Mouse (Mus musculus): Measurements from ENCODE around the gene Akap1.

Gene Akap1

DNA sequence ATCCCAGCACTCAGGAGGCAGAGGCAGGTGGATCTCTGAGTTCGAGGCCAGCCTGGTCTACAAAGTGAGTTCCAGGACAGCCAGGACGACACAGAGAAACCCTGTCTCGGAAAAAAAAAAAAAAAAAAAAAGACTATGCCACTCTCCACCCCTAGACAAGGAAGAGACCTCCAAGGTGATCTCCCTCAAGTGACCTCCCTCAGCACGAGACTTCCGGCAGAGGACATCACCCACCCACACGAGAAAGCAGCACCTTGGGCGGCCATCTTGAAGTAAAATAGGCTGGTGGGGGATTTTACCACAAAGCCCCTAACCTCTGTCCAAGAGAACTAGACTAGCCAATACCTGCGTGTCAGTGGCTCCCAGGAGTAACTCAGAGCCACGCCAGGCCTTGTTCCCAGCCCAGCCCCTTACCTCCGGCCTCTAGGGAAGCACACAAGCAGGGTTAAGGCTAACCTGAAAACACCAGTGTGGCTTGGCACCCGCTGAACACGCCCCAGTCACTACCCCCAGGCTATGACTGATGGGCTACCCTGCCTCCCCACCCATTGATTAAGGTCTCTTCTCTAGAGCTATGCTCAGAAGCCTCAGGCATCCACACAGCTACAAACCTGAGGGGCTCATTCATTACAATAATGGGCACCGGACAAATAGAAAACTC, 21.9 kb downstream of the Akap1 start:
- no peak for DNase-seq (ENCODE audit: low read depth, low spot score)

DNA sequence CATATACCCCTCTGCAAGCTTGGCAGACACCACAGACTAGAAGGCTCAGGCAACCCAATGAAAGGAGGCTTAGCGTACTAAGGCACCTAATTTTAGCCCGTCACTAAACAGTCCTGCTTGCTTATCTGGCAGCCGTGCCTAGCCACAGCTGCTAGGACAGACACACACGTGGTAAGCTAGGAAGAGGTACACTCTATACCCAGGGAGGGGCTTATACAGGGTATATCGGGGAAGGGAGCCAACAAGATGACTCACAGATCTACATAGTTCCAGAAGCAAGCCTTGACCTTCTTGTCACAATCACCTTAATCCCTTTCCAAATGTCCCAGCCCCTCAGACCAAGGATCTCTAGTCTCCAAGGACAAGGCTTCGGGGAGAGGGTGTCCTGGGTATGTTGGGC, 23.0 kb downstream of the Akap1 start:
- DNase-seq (ENCODE audit: low read depth, low spot score), result no peak

DNA sequence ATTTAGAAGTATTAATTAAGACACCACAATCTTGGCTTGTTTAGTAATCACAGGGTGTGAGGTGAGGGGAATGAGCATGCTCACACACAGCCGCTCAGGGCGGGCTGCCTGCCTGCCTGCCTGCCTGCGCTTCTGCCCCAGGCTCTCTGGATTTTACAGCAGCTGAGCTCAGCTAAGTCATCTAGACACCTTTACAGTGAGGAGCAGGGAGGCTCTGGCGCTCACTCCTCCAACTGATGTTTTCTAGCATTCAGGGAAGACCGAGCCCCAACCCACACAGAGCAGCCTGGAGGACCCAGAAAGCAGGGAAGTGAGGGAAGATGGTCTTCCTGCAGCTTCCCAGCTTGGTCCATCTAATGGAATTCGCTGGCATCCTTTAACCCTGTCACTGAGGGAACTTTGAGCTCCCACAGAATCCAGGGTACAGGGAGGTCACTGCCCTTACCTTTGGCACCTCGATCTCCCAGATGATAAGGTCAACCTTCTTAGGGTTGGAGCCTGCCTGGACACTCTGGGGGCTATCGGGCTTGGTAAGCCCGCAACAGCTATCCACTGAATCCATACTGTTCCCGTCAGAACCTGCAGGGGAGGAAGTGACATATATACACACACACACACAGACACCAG, 23.5 kb downstream of the Akap1 start:
- DNase-seq (ENCODE audit: low read depth, low spot score), result no peak

DNA sequence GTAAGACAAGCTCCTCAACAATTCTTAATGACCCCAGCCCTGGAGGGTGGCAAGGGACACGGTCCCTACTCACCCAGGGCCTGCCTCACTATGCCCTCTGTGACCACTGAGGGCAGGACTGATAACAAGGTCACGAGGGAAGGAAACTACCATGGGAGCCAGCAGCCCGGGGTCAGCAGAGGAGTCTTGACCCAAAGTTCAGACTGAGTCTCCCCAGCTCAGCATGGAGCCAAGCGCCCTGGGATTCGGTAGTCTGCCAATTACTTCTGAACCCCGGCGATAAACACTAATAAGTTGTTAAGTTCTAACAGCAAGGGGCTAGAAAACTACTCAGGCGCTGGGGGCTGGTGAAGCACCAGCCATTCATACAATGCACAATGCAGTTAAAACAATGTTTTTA, 24.1 kb downstream of the Akap1 start:
- no peak for DNase-seq (ENCODE audit: low read depth, low spot score)

DNA sequence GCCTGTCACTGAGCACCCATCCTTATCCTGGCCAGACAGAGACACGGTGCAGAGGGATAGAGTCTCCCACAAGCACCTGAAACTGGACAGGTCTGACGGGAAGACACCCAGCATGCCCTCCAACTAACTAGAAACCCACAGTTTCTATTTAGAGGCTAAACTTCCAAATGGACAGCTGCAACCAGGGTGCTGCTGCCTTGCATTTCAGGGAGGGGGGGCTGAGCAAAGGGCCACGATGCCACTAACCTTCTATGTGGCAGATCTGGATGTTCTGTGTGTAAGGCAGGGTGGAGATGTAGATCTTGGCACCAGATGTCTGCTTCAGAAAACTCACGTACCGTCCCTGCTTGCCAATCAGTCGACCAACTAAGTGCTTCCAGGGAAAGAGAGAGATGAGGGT, 25.0 kb downstream of the Akap1 start:
- no peak for DNase-seq (ENCODE audit: low read depth, low spot score)

DNA sequence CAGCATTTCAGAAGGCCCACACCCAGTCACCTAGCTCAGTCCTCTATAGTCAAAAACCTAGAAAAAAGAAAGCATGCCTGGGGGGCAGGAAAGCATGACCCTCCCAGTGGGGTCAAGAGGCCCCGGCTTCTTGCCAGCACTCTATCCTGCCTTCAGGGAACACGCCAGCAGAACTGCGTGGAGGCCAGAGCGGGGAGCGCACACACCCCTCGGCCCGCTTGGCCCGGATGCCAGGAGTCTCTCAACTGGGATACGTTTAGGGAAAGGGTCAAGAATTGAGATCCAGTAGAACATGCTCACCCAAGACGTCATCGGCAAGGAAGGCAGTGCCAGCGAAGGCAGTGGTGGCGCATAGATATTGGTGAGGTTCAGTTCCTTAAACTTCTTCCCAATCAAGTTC, 25.8 kb downstream of the Akap1 start:
- no peak for DNase-seq (ENCODE audit: low read depth, low spot score)

DNA sequence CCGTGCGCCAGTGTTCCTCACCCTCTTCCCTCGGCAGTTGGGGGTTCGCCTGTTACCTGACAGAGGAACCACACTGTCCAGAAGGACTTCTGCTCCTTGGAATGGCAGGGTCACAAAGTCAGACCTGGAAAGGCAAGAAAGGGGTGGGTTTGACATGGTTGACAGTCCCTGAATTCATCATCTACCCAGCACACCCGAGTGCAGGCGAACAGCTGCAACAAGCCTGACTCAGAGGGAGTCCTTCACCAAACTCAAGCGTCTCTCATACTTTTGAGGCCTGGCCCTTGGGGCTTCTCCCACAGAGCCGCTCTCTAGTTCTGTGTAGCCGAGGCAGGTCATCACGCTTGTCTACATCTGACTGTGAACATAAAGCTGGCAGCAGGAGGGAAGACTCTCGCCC, 29.8 kb downstream of the Akap1 start:
- DNase-seq (ENCODE audit: low read depth, low spot score), result no peak

DNA sequence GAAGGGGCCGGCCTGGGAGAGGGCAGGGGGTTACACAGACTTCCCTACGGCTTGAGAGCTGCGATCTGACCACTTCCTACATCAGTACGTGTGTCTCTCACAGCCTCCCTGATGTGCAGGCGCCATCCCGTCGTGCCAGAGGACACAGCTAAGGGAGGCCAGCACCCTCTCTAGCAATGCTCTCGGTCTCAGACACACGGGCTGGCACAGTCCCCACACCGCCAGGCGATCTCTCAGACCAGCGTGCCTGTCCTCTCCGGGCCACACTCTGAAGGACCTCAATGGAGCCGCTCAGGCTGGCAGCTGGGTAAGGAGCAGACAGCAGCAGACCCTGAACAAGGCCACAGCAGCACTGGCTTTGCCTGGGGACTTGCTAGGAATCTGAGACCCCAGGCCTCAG, 30.3 kb downstream of the Akap1 start:
- DNase-seq (ENCODE audit: low read depth, low spot score), result no peak

DNA sequence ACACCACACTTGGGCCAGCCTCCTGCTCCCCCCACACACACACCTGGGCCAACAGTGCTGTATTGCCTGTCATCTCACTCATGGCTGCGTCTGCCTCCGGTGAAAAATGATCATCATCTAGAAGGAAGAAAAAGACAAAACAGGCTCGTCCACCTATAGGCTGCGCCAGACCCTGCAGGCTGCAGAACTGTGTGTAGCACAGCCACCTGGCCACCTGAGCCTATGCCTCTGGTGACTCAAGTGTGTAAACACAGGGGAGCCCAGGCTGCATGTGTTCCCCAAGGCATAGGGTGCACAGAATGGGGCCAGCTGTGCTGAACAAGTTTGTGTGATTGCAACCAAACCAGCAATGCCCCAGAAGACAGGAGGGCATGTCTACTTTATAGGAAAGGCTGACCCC, 31.3 kb downstream of the Akap1 start:
- DNase-seq (ENCODE audit: low read depth, low spot score), result no peak

DNA sequence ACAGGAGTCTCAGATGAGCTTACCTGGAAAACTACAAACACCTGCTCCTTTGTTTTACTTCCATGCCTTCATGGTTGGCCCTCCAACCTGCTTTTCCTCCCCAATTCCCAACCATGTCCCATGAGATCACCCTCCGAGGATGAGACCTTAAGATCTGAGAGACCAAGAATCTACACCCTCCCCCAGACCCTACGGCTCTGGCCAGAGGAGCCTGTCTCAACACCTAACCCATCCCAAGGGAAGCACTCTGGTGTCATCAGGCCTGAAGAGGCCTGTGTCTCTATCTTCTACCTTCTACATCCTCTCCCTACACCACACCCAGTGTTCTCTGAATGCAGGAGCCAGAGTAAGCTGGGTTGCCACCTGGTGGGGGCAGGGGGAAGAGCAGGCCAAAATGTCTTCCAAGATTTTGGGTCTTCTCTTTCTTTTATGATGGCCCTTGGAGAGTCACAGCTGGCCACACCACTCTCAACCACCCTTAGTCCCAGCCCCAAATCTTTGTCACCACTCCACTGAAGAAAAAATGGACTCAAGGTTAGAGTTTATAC, 34.1 kb downstream of the Akap1 start:
- peak; percentile 67 for DNase-seq (ENCODE audit: low read depth, low spot score)

DNA sequence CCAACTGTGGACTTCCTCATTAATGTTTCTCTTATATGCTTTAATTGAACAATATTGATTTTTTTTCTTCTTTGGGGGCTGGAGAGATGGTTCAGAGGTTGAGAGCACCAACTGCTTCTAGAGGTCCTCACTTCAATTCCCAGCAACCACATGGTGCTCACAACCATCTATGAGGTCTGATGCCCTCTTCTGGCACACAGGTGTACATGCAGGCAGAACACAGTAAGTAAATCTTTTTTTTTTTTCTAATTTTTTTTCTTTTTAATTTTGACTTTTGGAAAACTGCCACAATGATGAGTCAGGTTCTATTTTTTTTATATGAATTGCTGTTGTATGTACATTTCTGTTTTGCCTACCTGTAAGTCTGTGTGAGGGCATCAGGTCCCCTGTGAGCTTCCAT, 35.9 kb downstream of the Akap1 start:
- DNase-seq (ENCODE audit: low read depth, low spot score), result peak; percentile 38

DNA sequence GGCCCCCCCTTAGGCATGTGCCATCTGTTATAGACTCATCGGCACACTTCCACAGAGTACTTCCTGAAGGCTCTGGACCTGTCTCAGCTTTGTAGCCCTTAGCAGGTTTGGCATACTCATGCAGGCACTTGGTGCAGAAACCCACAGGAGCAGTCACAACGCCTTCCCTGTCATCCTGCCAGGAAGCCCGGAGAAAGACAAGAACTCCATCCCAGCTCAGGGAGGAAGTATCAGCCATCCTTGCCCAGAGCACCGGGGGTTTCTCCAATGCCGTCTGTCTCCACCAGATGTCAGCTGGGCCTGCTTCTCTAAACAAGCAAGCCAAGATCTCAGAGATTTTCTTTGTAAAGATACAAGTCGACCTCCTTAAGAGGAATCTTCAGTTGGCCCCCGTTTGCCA, 38.5 kb downstream of the Akap1 start:
- DNase-seq (ENCODE audit: low read depth, low spot score), result no peak

DNA sequence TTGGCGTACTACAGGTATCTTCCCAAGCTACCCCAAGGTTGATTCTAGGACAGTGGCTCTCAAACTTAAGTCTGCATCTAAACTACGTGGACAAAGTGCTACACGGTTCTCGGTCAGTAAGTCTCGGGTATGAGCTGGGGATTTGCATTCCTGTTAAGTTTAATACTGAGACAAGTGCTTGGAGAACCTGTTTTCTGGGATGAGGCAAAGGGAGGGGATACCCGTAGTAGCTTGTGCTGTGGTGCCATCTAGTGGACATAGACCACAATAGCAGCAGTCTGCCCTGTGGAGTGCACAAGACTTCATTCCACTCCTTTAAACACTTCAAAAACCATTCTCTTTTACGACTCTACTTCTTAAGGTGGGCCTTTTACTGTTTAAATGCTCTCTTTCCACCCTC, 41.4 kb downstream of the Akap1 start:
- DNase-seq (ENCODE audit: low read depth, low spot score), result peak; percentile 74

DNA sequence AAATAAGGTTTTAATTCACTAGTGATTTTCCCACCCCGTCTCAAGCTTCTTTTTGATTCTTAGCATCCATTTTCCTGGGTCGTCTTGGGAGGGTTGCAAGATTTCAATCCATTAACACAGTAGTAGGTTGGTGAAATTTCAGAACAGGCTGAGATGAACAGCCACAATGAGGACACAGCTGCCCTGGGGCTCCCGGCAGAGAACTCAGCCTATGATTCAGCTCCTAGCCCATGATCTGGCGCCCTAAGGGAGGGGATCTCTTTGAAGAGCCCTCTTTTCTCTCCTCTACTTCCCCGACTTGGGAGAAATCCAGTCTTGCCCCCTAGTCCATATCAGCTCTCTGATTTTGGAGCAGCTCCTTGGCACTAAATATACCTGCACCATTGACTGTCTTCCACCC, 41.9 kb downstream of the Akap1 start:
- no peak for DNase-seq (ENCODE audit: low read depth, low spot score)

DNA sequence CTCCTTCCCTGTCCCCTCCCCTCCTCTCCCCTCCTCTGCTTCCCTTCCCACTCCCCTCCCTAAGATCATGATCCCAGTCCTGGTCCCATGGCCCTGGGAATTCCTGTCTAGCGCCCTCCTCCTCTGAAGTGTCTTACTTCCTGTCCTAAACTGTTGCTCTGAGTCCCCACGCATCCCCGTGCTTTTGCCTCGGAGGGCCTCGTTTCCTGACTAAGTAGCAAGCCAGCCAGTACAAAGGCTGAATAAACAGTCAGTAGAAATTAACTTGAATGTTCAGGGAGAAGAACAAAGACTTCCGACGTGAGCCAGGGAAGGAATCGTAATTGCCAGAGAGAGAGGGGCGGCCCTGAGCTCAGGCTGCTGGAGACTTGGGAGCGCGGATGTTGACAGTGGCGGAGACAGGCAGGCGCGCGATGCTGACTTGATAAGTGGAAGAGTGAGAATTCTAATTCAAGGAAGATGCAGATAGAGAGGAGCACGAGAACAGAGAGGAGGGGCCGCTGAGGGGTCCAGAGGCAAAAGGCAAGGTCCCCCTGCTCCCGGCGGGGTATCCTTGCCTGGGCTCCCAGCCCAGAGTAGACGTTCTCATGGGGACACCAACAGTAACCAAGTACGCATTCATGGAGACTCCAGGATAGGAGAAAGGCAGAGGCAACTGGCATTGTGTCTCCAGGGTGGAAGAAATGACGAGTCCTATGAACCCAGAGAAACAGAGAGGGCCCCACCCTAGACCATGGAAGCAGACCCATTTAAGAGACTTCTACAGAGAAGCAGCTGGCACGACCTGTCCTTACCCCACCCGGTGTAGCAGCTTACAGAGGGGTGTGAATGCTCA, 43.4 kb downstream of the Akap1 start:
- no peak for DNase-seq (ENCODE audit: low read depth, low spot score)

DNA sequence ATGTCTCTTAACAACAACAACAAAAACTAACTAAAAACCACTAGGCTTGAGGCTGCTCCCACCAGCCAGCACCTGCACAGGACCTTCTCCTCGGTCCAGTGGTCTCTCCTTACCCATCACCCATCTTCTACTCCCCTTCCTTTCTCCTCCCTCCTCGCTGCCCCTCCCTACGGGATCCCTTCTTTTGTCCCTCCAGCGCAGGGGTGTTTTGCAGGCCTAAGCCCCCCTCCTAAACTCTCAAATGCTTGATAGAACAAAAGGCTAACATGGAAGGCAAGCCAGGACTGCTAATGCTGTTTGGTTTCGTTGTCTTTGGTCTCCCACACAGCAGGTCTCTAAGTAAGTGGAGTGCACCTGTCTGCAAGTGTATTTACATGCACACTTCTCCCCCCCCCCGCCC, 44.1 kb downstream of the Akap1 start:
- DNase-seq (ENCODE audit: low read depth, low spot score), result no peak

DNA sequence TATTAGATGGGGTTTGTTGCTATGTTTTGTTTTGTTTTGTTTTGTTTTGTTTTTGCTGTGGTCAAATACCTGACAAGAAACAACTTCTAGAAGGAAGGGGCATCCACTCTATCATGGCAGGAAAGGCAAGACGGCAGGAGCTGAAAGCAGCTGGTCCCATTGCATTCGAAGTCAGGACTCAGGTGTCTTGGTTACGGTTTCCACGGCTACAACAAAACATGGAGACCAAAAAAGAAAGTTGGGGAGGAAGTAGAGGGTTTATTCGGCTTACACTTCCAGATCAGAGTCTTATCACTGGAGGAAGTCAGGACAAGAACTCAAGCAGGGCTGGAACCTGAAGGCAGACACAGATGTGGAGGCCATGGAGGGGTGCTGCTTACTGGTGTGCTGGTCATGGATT, 47.3 kb downstream of the Akap1 start:
- DNase-seq (ENCODE audit: low read depth, low spot score), result no peak

DNA sequence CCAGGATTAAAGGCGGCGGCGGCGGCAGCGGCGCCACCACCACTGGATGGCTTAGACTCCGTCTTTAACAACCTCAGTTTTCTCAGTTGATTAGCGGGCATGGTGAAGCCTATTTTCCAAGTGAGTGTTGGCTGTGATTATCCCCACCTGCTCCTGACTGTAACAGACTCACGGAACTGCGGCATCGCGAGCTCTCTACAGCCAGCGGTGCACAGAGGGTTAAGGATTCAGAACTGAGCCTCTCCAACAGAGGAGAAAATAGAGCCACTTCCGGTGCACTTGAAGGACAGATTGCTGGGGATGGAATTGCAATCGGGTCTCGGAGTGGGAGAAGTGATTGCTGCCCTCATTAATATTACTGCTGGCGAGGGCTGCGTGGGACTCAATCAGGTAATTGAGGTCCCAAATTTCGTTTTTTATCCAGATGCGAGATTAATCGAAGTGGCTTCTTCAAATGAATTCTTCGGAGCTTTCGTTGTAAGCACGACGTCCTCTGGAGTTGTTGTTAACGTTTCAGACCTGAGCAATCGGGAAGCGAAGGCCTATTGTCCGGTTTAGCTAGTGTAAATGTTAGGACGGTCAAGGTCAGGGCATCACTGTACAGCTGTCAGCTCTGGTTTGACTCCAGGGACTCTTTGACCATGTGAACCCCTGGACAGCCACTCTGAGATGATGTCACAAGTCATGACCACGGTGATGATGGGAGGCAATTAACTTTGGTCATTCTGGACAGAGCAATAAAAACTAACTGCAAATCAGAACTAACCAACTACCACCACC, 61.0 kb downstream of the Akap1 start:
- no peak for DNase-seq (ENCODE audit: low read depth, low spot score)

DNA sequence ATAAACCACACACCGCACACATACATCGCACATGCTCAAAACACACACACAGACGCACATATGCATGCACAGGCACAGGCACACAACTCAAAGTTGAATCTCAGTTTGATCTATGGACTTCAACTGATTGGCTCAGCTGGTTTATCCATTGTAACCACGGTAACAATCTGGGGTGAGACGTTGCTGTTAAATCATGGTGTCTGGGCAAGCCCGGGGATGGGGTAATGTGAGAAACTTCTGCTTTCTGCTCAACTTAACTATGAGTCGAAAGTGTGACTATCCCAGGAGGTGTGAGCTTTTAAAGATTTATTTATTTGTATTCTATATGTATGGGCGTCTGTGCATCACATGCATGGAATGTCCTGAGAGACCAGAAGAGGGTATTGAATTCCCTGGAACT, 68.2 kb downstream of the Akap1 start:
- no peak for DNase-seq (ENCODE audit: low read depth, low spot score)

DNA sequence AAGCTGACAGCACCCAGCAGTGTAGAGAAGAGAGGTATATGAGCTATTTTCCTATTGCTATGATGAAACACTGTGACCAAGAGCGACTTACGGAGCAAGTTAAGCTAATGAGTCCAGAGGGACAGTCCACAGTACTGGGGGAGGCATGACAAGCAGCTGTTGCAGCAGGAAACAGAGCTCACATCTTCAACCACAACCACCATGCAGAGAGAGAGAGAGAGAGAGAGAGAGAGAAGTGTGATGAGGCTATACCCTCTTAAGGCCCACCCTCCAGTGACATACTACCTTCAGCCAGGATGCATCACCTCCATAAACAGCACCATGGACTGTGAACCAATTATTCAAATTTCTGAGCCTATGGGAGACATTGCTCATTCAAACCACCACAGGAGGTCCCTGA, 74.5 kb downstream of the Akap1 start:
- no peak for DNase-seq (ENCODE audit: low read depth, low spot score)

DNA sequence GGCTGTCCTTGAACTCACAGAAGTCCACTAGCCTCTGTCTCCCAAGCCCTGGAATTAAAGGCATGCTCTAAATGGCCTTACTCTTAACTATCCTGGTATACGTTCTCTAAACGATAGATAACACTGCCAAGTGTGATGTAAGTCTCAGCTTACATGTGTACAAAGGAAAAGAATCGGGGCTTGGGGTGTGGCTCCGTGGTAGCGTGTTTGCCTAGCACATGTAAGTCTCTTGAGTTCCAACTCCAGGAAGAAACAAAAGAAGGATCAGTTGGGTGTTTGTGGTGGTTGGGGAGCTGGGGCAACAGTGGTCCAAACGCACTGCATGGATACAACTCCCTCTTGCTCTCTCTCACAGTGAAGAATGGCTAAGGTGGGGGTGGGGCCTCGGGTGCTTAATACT, 77.6 kb downstream of the Akap1 start:
- DNase-seq (ENCODE audit: low read depth, low spot score), result no peak

DNA sequence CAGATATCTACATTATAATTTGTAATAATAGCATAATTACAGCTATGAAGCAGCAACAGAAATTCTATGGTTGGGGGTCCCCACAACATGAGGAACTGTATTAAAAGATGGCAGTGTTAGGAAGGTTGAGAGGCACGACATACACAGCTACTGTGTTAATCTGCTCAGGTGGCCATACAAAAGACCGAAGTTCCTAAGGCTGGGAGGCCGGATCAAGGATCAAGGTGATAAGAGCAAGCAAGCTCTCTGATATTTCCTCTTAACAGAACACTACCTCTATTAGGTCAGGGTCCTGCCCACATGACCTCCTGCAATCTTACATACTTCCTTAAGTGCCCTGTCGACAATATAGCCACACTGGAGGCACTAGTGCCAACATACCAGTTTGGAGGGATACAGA, 80.9 kb downstream of the Akap1 start:
- no peak for DNase-seq (ENCODE audit: low read depth, low spot score)

Measured in CD4-positive, CD25-positive, alpha-beta regulatory T cell, adult 2 months (primary cell).